Mouse (Mus musculus): ENCODE measurements at regions not wholly inside any gene's neighbourhood (a gene's known extent, or its start where the extent isn't known, plus 50 kb on each side); places are given as distances from the start of the nearest gene placed in this dataset.

GRCm38 (mm10) chr12:106872966-106873730 is 615.3 kb upstream of the 3110018I06Rik start:
- DNase-seq (ENCODE audit: low spot score in 2 of 2) = no peak

- no peak for DNase-seq (ENCODE audit: low spot score in 2 of 2)
Observed at GRCm38 (mm10) chr12:106890319-106890718, 598.1 kb upstream of the 3110018I06Rik start.

- DNase-seq (ENCODE audit: low spot score in 2 of 2) = no peak
Observed at GRCm38 (mm10) chr12:106894061-106894460, 594.4 kb upstream of the 3110018I06Rik start.

GRCm38 (mm10) chr12:106904202-106904601 is 584.2 kb upstream of the 3110018I06Rik start:
- DNase-seq (ENCODE audit: low spot score in 2 of 2) = peak in 1 of 2 experiments; percentile 2

GRCm38 (mm10) chr12:106912782-106913181 is 575.6 kb upstream of the 3110018I06Rik start:
- DNase-seq (ENCODE audit: low spot score in 2 of 2) = no peak

- no peak for DNase-seq (ENCODE audit: low spot score in 2 of 2)
Observed at GRCm38 (mm10) chr12:106922571-106922991, 565.9 kb upstream of the 3110018I06Rik start.

GRCm38 (mm10) chr12:106928389-106928788 is 560.0 kb upstream of the 3110018I06Rik start:
- DNase-seq (ENCODE audit: low spot score in 2 of 2) = no peak

GRCm38 (mm10) chr12:106929161-106929560 is 559.3 kb upstream of the 3110018I06Rik start:
- DNase-seq (ENCODE audit: low spot score in 2 of 2) = no peak

- no peak for DNase-seq (ENCODE audit: low spot score in 2 of 2)
Observed at GRCm38 (mm10) chr12:106931591-106931990, 556.8 kb upstream of the 3110018I06Rik start.

- peak; percentile 13 to 34 for DNase-seq (ENCODE audit: low spot score in 2 of 2)
Observed at GRCm38 (mm10) chr12:106939381-106939780, 549.1 kb upstream of the 3110018I06Rik start.

GRCm38 (mm10) chr12:106943874-106944273 is 544.6 kb upstream of the 3110018I06Rik start:
- DNase-seq (ENCODE audit: low spot score in 2 of 2) = no peak

GRCm38 (mm10) chr12:106952621-106953020 is 535.8 kb upstream of the 3110018I06Rik start:
- no peak for DNase-seq (ENCODE audit: low spot score in 2 of 2)

- peak in 1 of 2 experiments; percentile 63 for DNase-seq (ENCODE audit: low spot score in 2 of 2)
Observed at GRCm38 (mm10) chr12:106955778-106956177, 532.7 kb upstream of the 3110018I06Rik start.

GRCm38 (mm10) chr12:106956266-106956665 is 532.2 kb upstream of the 3110018I06Rik start:
- no peak for DNase-seq (ENCODE audit: low spot score in 2 of 2)

- no peak for DNase-seq (ENCODE audit: low spot score in 2 of 2)
Observed at GRCm38 (mm10) chr12:106961991-106962390, 526.4 kb upstream of the 3110018I06Rik start.

GRCm38 (mm10) chr12:106963762-106964161 is 524.7 kb upstream of the 3110018I06Rik start:
- no peak for DNase-seq (ENCODE audit: low spot score in 2 of 2)

GRCm38 (mm10) chr12:106969873-106970272 is 518.6 kb upstream of the 3110018I06Rik start:
- DNase-seq (ENCODE audit: low spot score in 2 of 2) = no peak

- no peak for DNase-seq (ENCODE audit: low spot score in 2 of 2)
Observed at GRCm38 (mm10) chr12:106992421-106992820, 496.0 kb upstream of the 3110018I06Rik start.

GRCm38 (mm10) chr12:106993011-106993410 is 495.4 kb upstream of the 3110018I06Rik start:
- DNase-seq (ENCODE audit: low spot score in 2 of 2) = no peak

- DNase-seq (ENCODE audit: low spot score in 2 of 2) = peak in 1 of 2 experiments; percentile 8
Observed at GRCm38 (mm10) chr12:107010995-107011786, 477.2 kb upstream of the 3110018I06Rik start.

GRCm38 (mm10) chr12:107016801-107017200 is 471.6 kb upstream of the 3110018I06Rik start:
- no peak for DNase-seq (ENCODE audit: low spot score in 2 of 2)

GRCm38 (mm10) chr12:107021806-107022205 is 466.6 kb upstream of the 3110018I06Rik start:
- no peak for DNase-seq (ENCODE audit: low spot score in 2 of 2)

- DNase-seq (ENCODE audit: low spot score in 2 of 2) = no peak
Observed at GRCm38 (mm10) chr12:107026821-107027220, 461.6 kb upstream of the 3110018I06Rik start.

All from urinary bladder, postnatal 36 days (tissue).